Mouse (Mus musculus): ENCODE results near the gene Osbpl9.

- TF ChIP-seq GATA1 (IDR thresholded peaks at IDR 0.05; ENCODE audit: borderline replicate concordance, low read length) (no peak), FLI1 (IDR thresholded peaks at IDR 0.05; ENCODE audit: low read length) (no peak)
These were observed 92.4 kb downstream of the Osbpl9 start for GRCm38 (mm10) chr4:109109686-109110085.

All from megakaryocyte, embryonic 14.5 days (primary cell).